Mouse (Mus musculus): Measurements from ENCODE around the gene Fbxl13. TPM values are rescaled to one million over a fixed set of nuclear protein-coding genes. Genes with fewer than 3 reads are reported as not detected.
"Not testable (repeated sequence)": the region's sequence is repeated elsewhere in the genome, so short reads cannot be mapped to it uniquely, and the experiment has no call there.

Fbxl13 gene
- polyA plus RNA-seq, 1 experiment from 2014 or later: 0.13 TPM

DNA sequence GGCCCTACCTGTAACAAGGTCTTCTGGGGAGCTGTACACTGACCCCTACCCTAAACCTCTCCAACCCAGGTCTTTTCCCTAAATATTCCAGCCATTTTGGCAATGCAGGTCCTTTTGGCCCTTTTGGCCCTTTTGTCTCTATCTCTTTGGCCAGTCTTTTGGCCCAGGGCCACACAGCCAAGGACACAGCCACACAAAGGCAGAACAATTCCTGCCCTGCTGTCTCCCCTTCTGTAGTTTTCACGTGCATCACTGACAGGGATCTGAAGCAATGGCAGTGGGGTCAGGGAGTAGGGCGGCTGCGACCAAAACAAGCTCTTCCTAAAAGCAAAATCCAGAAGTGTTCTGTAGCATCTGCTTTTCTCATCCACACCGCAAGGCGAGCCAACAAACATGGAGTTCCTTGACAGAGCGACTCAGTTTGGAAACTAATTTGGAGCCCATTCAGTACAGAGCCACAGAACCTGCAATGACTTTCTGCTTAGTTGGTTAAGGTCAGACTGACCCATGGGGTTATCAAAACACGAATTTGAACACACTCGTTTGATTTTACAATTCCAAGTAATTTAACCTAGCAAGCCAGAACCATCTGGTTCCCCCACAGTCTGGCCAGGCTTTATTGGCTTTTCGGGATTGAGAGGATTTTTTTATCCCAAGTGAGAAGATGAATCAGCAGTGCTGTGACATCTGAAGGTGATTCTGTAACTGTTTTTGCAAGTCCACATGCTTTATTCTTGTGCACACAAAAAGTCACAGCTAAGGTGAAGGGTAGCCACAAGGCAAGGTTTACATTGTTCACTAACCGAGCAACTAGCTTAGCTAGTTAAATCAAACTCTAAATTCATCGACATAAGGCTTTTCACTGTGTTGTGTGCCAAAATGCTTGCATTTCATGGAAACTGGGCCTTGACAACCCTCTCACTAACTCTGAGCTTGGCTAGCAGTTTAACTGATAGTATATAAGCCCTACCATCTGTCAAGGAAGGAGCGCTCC, 36.8 kb downstream of the Fbxl13 start:
- Histone ChIP-seq H3K4me3 (replicated peaks) (no peak overlapping the region), H3K4me2 (no peak overlapping the region), H3K9me3 (no peaks in the 10 kb centered on the region), H3K27me3 (no peaks in the 10 kb centered on the region), H3K9ac (replicated peaks) (no peak overlapping the region), H3K27ac (no peak overlapping the region; the same call in 1 of the 2 replicates), H3K36me3 (no peaks in the 10 kb centered on the region), H3K4me1 (replicated peaks) (peaks cover 4% of the 10 kb centered on the region; the same call in 1 of the 2 replicates)
- 66% methylated on average over 12 of the region's 12 CpGs for WGBS
- no peak for ATAC-seq (ENCODE audit: insufficient number of reproducible peaks, insufficient read depth, low FRiP score, low TSS enrichment, low read depth)

DNA sequence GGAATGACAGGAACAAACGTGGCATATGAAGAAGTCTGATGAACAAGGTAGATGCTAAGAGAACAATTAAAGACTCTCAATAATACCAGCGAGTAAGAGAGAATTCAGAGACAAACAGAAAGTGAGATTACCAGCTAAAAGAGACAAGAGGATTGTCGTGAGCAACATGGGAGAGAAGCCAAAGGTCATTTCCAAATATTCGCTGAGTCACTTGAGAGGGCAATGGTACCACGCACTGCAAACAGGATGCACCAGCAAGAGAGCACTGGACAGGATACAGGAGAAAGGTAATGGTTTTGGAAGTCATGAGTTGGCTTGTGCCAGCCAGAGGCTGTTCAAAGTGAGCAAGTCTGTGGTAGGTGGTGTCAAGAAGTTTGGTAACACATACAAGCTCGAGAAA, 39.5 kb downstream of the Fbxl13 start:
- WGBS: 81% methylated on average over 6 of the region's 6 CpGs
- Histone ChIP-seq H3K9me3 (no peaks in the 10 kb centered on the region), H3K4me1 (replicated peaks) (peaks cover 4% of the 10 kb centered on the region; the same call in 1 of the 2 replicates), H3K4me2 (no peak overlapping the region), H3K36me3 (no peaks in the 10 kb centered on the region), H3K9ac (replicated peaks) (no peak overlapping the region), H3K27ac (no peak overlapping the region), H3K27me3 (no peaks in the 10 kb centered on the region), H3K4me3 (replicated peaks) (no peak overlapping the region)
- ATAC-seq (ENCODE audit: insufficient number of reproducible peaks, insufficient read depth, low FRiP score, low TSS enrichment, low read depth): no peak

DNA sequence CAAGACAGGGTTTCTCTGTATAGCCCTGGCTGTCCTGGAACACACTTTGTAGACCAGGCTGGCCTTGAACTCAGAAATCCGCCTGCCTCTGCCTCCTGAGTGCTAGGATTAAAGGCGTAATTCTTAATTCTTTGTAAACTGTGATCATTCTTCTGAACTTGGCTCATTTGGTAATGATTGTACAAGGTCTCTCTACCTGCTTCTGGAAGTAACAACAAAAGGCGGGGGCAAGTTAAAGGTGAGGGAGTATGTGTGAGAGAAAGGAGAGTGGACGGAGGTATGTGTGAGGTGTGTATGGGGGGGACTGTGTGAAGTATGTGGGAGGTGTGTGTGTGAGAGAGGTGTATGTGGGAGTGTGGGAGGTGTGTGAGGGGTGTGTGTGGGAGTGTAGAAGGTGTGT, 45.5 kb downstream of the Fbxl13 start:
- no peak overlapping the region for H3K9ac ChIP-seq (replicated peaks)
- no peak overlapping the region for H3K4me2 ChIP-seq
- H3K9me3 ChIP-seq: no peaks in the 10 kb centered on the region
- no peak overlapping the region for H3K4me3 ChIP-seq (replicated peaks)
- no peaks in the 10 kb centered on the region for H3K4me1 ChIP-seq (replicated peaks)
- H3K36me3 ChIP-seq: no peaks in the 10 kb centered on the region
- WGBS: 93% methylated on average over 4 of the region's 4 CpGs
- H3K27me3 ChIP-seq: no peaks in the 10 kb centered on the region
- no peak for ATAC-seq (ENCODE audit: insufficient number of reproducible peaks, insufficient read depth, low FRiP score, low TSS enrichment, low read depth)
- H3K27ac ChIP-seq: no peak overlapping the region

DNA sequence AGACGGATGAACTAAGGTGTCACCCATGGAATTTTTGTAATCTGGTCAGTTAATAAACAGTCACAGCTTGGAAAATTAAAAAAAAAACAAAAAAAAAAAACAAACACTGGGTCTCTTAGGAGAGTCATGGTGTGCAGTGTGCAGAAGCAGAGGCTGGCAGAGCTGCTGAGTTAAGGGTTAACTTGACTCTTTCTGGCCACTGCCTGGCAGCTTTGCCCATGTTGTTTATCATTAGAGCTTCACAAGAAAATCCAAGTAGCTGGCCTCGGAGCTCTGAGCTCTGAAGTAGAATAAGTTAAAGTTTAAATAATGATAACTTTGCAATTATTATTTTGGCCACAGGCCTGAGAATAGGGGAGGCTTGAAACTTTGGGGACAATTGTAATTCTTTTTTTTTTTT, 45.9 kb downstream of the Fbxl13 start:
- WGBS: 77% methylated on average over 2 of the region's 2 CpGs

DNA sequence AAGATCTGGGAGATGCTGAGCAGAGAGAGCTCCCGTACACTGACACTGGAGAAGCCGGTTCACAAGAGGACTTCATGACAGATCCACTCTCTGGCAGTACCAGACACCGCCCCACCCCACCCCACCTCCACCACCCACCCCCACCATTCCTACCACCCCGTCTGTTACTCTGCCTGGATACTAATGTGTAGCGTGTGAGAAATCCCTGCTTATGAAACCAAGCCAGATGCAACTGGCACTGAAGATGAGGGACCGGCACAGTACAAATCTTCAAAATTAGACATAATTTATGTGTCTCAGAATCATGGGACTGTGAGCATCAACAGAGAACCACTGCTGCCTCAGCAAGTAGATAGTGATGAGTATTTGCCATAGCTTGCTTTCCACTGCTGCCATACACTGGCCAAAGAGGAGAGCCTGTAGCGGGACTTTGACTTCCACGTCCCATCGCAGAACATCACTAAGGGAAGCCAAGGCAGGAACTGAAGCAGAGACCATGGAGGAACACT, 52.2 kb downstream of the Fbxl13 start:
- WGBS: 87% methylated on average over 9 of the region's 9 CpGs
- H3K4me1 ChIP-seq (replicated peaks): peaks cover 19% of the 10 kb centered on the region
- H3K9me3 ChIP-seq: no peaks in the 10 kb centered on the region
- no peaks in the 10 kb centered on the region for H3K36me3 ChIP-seq
- H3K9ac ChIP-seq (replicated peaks): no peak overlapping the region
- ATAC-seq (ENCODE audit: insufficient number of reproducible peaks, insufficient read depth, low FRiP score, low TSS enrichment, low read depth): no peak
- H3K4me3 ChIP-seq (replicated peaks): no peak overlapping the region
- H3K27ac ChIP-seq: no peak overlapping the region
- H3K27me3 ChIP-seq: no peaks in the 10 kb centered on the region
- no peak overlapping the region for H3K4me2 ChIP-seq

More for the DNA sequence above, 45.9 kb downstream of the Fbxl13 start:
- not testable (repeated sequence) for H3K9ac ChIP-seq (replicated peaks); H3K4me3 ChIP-seq (replicated peaks); H3K36me3 ChIP-seq; H3K9me3 ChIP-seq; H3K27ac ChIP-seq; H3K4me2 ChIP-seq; H3K4me1 ChIP-seq (replicated peaks); ATAC-seq (ENCODE audit: insufficient number of reproducible peaks, insufficient read depth, low FRiP score, low TSS enrichment, low read depth); H3K27me3 ChIP-seq

DNA sequence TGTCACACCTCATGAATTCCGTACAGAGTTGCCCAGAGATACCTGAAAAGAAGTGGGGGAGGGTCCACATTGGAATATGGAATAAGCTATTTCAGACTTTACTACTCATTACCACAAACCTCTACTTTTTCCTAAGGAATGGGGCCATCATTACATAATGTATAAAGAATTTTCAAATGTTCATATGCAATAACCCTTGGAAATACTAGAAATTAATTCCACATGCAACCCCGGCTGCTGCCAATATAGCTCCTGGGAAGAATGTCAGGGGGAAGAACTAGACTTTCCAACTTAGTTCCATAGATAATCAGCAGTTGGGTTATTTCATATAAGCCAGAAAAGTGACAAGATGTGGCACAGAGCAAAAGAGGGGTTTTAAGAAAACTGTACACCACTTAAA, 53.3 kb downstream of the Fbxl13 start:
- no peak for ATAC-seq (ENCODE audit: insufficient number of reproducible peaks, insufficient read depth, low FRiP score, low TSS enrichment, low read depth)
- H3K36me3 ChIP-seq: no peaks in the 10 kb centered on the region
- no peak overlapping the region for H3K9ac ChIP-seq (replicated peaks)
- peaks cover 23% of the 10 kb centered on the region for H3K4me1 ChIP-seq (replicated peaks)
- H3K4me2 ChIP-seq: no peak overlapping the region
- no peaks in the 10 kb centered on the region for H3K9me3 ChIP-seq
- H3K27me3 ChIP-seq: no peaks in the 10 kb centered on the region
- no peak overlapping the region for H3K4me3 ChIP-seq (replicated peaks)
- 43% methylated on average over 2 of the region's 2 CpGs for WGBS
- no peak overlapping the region for H3K27ac ChIP-seq

DNA sequence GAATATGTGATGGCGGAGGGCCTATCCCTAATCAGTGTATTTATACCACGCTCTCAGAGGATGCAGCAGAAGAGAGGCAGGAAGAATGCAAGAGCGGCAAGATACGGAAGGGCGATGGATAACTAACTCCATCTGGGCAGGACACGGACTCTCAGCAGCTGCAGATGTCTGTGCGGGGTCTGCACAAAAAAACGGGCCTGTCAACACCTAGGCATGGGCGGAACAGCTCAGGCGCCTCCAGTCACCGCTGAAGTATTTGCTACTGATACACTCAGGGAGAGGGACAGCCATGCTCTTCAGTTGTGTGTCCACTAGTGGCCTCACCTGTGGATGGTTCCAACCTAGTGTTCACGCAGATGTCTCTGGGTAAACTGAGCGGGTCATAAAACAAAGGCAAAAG, 57.2 kb downstream of the Fbxl13 start:
- H3K4me1 ChIP-seq (replicated peaks): peaks cover 23% of the 10 kb centered on the region
- no peaks in the 10 kb centered on the region for H3K36me3 ChIP-seq
- H3K9ac ChIP-seq (replicated peaks): no peak overlapping the region
- H3K27ac ChIP-seq: no peak overlapping the region
- H3K27me3 ChIP-seq: no peaks in the 10 kb centered on the region
- WGBS: 62% methylated on average over 13 of the region's 13 CpGs
- H3K4me2 ChIP-seq: no peak overlapping the region
- H3K4me3 ChIP-seq (replicated peaks): no peak overlapping the region
- peak; percentile 23; the same call in 1 of the 2 replicates for ATAC-seq (ENCODE audit: insufficient number of reproducible peaks, insufficient read depth, low FRiP score, low TSS enrichment, low read depth)
- no peaks in the 10 kb centered on the region for H3K9me3 ChIP-seq

DNA sequence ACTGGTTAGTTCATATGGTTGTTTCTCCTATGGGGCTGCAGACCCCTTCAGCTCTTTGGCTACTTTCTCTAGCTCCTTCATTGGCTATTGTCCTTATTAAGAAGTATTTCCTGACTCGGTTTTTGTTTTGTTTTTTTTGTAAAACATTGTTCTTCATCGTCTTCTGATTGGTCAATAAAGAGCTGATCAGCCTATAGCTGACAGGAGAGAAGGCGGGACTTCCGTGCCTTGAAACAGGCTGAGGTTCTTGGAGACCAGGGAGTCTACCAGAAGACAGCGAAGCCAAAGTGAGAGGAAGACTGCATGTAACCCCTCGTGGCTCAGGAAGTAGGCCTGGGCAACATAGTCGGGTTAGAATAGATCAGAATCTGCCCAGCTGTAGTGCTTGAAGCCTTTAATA, 57.8 kb downstream of the Fbxl13 start:
- Histone ChIP-seq H3K36me3 (no peaks in the 10 kb centered on the region), H3K4me2 (no peak overlapping the region), H3K27me3 (no peaks in the 10 kb centered on the region), H3K9me3 (no peaks in the 10 kb centered on the region), H3K27ac (no peak overlapping the region), H3K9ac (replicated peaks) (no peak overlapping the region), H3K4me1 (replicated peaks) (peaks cover 22% of the 10 kb centered on the region), H3K4me3 (replicated peaks) (no peak overlapping the region)
- 76% methylated on average over 7 of the region's 7 CpGs for WGBS
- ATAC-seq (ENCODE audit: insufficient number of reproducible peaks, insufficient read depth, low FRiP score, low TSS enrichment, low read depth): no peak

DNA sequence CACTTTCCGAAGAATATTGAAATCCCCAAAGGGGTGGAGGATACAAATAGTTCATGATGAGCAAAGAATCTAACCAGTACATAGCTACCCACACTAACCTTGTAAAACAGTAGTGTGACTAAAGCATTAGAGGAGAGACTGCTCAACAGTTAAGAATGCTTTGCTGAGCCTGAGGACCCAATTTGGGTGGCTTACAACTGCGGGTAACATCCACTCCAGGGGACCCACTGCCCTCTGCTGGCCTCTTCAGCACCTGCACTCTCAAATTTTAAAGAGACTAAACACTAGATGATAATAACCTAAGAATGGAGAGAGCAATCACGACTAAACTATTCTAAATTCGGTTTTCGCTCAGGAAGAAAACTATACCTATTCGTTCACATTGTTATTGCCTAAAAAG, 58.7 kb downstream of the Fbxl13 start:
- no peak for ATAC-seq (ENCODE audit: insufficient number of reproducible peaks, insufficient read depth, low FRiP score, low TSS enrichment, low read depth)
- H3K4me1 ChIP-seq (replicated peaks): peaks cover 16% of the 10 kb centered on the region; the same call in 1 of the 2 replicates

DNA sequence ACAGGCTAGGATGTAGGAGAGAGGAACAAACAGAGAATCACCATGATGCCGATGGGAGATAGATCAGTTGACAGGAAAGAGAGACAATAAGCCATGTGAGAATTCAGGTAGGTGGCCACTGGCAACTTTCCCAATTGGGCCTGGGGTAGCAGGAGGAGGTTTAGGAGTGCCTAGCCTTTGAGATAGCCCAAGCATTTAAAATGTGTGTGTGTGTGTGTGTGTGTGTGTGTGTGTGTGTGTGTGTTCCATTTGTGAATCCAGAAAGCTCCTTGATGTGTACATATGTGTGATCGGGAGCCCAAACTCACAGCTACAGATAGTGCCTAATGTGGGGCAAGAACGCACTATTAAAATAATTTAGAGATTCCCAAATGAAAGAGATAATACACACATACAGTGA, 67.3 kb downstream of the Fbxl13 start:
- no peaks in the 10 kb centered on the region for H3K27me3 ChIP-seq
- no peak for ATAC-seq (ENCODE audit: insufficient number of reproducible peaks, insufficient read depth, low FRiP score, low TSS enrichment, low read depth)
- no peak overlapping the region for H3K4me3 ChIP-seq (replicated peaks)
- H3K4me2 ChIP-seq: no peak overlapping the region
- peaks cover 21% of the 10 kb centered on the region for H3K4me1 ChIP-seq (replicated peaks)
- WGBS: 81% methylated on average over 3 of the region's 3 CpGs
- H3K9ac ChIP-seq (replicated peaks): no peak overlapping the region
- H3K27ac ChIP-seq: no peak overlapping the region
- H3K36me3 ChIP-seq: peaks cover 14% of the 10 kb centered on the region
- no peaks in the 10 kb centered on the region for H3K9me3 ChIP-seq

More for the DNA sequence above, 58.7 kb downstream of the Fbxl13 start:
- Histone ChIP-seq H3K27ac (no peak overlapping the region), H3K4me3 (replicated peaks) (no peak overlapping the region), H3K4me2 (no peak overlapping the region), H3K36me3 (no peaks in the 10 kb centered on the region), H3K27me3 (no peaks in the 10 kb centered on the region), H3K9ac (replicated peaks) (no peak overlapping the region), H3K9me3 (no peaks in the 10 kb centered on the region)
- WGBS: 53% methylated on average over 6 of the region's 6 CpGs

DNA sequence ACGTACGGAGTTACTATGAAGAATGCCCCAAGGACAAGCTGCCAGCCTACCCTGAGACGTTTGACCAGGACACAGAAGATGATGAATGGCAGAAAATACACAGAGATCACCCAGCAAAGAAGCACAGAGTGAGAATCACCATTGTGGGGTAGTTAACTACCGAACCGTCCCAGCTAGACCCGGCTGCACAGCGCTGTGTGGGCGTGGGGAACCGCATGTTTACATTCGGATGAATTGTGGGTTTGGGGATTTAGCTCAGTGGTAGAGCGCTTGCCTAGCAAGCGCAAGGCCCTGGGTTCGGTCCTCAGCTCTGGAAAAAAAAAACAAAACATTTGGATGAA, 70.3 kb downstream of the Fbxl13 start:
- WGBS: 84% methylated on average over 13 of the region's 13 CpGs
- peaks cover 31% of the 10 kb centered on the region for H3K36me3 ChIP-seq
- H3K4me1 ChIP-seq (replicated peaks): peaks cover 32% of the 10 kb centered on the region
- ATAC-seq (ENCODE audit: insufficient number of reproducible peaks, insufficient read depth, low FRiP score, low TSS enrichment, low read depth): no peak
- no peak overlapping the region for H3K4me3 ChIP-seq (replicated peaks)
- H3K4me2 ChIP-seq: no peak overlapping the region
- no peak overlapping the region for H3K9ac ChIP-seq (replicated peaks)
- no peaks in the 10 kb centered on the region for H3K27me3 ChIP-seq
- no peaks in the 10 kb centered on the region for H3K9me3 ChIP-seq
- 0 out of 2 replicates have a peak overlapping the region, but pooled peaks have one; percentile 7 for H3K27ac ChIP-seq
